Mouse (Mus musculus) C2C12 (cell line): ENCODE results near the gene Zcchc4.

Experiments used
- CEBPB ChIP-seq: IDR thresholded peaks from one replicate; pipeline ENCODE4 v1.6.1; 2011; ENCODE audit warnings: low read depth, mild to moderate bottlenecking, control low read depth, moderate library complexity
- CTCF ChIP-seq: IDR thresholded peaks from one replicate; pipeline ENCODE4 v1.5.1; 2011; ENCODE audit not compliant: control insufficient read depth, insufficient read depth, insufficient read length
- FOSL1 ChIP-seq: IDR thresholded peaks from one replicate; pipeline ENCODE4 v1.8.0; 2011; ENCODE audit warnings: mild to moderate bottlenecking, low read length; ENCODE audit not compliant: poor library complexity, insufficient read depth, severe bottlenecking
- MYOD1 ChIP-seq: IDR thresholded peaks from one replicate; pipeline ENCODE4 v1.6.1; 2011; ENCODE audit warnings: low read depth; ENCODE audit not compliant: control insufficient read depth, insufficient read length

- TF ChIP-seq CEBPB (no peak), CTCF (no peak), MYOD1 (no peak), FOSL1 (no peak)
These were observed 93.9 kb downstream of the Zcchc4 start for GRCm38 (mm10) chr5:52868918-52869703.
